Mouse (Mus musculus): ENCODE results near the gene Kcnh4.
A peak's percentile ranks its signal among the peaks of the same experiment; 100 is the strongest.

Kcnh4 gene

DNA sequence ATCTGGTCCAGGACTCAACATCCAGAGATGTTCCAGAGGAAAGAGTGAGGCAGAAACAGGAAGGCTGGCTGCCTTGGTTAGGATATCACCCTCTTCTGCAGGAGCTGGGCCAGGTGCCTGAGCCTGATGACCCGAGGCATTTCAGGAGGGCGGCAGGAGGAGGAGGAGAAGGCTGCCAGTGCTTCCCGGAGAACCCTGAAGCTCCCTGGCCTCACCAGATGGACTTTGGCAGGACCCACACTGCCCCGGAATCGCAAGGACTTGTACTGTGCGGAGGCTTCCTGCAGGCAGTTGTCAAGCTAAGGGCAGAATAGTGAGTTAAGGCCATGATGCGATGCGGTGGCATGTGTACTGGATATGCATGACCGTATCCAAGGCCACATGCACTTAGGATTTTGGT is 7.0 kb upstream of the Kcnh4 start:
- no peak for DNase-seq (ENCODE audit: low read depth, low spot score)

DNA sequence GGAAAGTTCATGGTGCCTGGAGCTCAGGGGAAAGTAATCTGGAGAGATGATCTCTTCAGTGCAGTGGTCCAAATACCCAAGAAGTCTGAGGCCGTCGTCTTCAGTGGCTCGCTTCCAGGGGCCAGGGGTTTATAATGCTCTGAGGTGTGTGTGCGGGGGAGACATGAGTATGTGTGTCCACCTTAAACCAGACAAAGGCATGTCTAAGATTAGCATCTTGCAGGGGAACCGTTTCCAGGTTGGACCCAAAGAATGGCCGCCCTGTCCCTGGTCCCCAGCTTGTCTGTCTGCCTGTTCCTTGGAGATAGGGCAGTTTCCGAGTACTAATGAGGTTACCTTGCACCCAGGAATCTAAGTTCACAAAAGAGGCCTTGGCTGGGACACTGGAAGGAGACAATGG is 3.1 kb upstream of the Kcnh4 start, which contains the start of gene Hcrt:
Gene Hcrt, minus strand, starts transcription at position 101 of the 400 bp plus-strand sequence.
- no peak for DNase-seq (ENCODE audit: low read depth, low spot score)

DNA sequence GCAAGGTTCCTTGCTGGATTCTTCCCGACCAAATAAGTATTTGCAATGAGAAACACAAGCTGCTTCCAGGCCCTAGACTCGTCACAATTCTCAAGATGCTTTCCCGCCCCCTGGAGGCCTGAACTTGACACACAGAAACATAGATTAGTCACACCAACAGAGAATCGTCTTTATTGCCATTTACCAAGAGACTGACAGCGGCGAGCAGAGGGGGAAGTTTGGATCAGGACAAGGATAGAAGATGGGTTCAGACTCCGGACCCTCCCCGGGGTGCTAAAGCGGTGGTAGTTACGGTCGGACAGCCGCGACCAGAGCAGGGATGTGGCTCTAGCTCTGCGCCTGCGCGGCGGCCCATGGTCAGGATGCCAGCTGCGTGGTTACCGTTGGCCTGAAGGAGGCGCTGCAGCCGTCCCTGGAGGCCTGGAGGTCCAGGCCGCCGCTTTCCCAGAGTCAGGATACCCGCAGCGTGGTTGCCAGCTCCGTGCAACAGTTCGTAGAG is 1.9 kb upstream of the Kcnh4 start:
- peak; percentile 90 for DNase-seq (ENCODE audit: low read depth, low spot score)

DNA sequence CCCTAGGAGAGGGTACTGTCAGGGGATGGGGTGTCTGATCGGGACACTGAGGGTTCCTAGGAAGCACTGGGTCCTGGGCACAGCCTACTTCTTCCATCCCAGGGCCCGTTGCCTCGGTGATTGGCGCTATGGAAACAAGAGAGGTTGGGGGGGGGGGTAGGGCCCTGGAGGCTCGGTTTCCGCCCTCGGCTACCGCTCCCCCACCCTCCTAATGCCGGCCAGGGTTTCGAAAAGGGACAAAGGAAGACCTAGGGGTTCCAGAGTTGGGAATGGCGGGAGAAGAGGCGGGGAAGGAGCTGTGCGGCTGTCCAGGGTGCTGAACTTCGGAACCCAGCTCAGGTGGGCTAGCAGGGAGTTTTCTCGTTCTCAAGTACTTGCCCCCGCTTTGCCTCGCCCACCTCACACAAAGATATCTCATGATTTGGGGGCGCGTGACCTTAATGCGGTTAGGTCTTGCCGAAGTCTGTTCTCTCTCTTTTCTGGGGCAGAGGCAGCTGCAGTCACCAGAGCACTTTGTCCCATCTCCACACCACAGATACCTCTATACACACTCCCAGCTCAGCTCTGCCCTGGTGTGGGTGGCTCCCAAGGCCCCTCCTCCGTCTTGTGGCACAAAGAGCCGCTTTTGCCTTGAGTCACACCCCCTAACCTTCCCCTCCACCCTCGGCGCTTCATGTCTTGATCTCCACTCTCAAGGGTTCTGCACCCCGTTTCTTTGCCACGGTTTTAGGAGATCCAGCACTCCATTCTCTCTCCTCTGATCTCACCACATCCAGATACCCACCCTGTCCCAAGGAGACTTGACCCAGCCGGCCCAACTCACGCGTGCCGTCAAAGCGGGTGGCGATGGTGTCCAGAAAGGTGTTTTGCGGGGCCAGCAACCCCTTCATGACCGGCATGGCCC is 783 bp downstream of the Kcnh4 start:
- peak; percentile 76 for DNase-seq (ENCODE audit: low read depth, low spot score)

DNA sequence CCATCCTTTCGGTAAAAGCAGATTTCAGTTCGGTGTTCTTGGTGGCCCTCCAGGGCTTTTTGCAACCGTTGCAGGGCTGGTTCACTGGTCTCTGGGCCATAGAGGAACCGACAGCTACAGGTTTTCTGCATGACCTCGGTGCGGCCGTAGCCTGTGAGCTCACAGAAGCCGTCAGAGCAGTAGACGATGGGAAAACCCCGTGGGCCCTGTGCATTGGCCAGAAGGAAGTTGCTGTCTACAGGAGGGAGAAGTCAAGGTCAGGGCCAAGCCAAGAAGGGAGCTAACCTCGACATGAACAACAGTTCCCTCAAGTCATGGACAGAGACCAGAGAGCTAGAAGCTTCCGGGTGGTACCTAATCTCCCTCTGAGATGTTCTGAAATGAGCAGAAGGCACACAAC is 2.2 kb downstream of the Kcnh4 start:
- no peak for DNase-seq (ENCODE audit: low read depth, low spot score)

DNA sequence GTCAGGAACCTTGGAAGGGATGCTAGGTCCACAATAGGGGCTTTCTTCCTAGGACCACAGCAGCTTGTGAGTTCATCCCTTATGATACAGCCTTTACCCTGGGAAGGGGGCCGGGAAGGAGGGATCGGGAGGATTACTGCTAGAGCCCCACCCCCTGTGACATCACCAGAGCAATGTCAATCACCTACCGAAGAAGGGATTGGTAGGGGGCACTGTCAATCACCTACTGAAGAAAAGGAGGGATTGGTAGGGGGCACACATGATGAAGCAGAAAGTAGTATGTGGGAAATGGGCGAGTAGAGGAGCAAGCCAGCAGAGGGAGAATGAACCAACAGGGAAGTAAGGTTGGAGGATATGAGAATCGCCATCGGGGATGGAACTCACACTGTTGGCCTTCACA is 3.3 kb downstream of the Kcnh4 start:
- DNase-seq (ENCODE audit: low read depth, low spot score), result no peak

DNA sequence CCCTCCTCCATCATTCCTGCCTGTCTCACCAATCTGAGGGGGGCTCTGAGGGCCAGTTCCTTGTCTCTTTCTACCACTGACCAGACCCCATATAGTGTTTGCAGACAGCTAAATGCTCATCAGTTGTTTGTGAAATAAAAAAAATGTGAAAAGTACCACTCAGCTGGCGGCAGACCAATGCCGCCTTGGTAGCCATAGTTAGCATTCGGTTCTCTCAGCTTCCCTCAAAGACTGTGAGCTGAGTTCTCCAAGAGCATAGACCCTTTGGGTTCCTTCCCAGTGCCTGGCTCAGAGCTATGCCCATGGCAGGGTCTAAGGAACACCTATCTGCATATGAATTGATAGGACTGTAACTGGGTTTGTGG is 5.1 kb downstream of the Kcnh4 start:
- DNase-seq (ENCODE audit: low read depth, low spot score), result no peak

DNA sequence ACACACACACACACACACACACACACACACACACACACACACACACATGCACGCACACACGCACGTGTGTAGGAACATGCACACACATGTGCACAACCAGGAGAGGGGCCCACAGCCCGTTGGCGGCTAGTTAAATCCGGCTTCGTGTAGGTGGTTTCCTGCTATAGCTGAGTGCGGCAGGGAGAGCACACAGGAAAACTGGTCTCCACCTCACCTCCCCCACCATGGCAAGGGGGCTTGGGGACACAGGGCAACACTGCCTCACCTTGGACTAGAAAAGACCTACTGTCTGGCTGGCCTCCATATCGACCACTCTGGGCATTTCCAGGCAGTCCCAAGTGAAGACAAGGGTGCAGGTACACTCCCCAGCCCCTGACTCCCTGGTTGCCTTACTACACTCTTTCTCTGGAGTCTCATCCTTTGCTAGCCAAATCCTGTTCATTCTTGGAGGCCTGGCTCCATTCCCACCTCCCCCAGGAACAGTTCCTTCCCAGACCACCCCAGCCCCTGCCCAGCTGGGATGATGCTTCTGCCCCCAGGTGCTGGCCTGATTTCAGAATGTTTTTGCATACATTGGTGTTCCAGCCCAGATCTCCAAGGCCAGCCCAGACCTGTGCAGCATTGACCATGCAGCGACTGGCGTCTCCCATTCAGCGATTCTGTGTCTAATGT is 5.6 kb downstream of the Kcnh4 start:
- no peak for DNase-seq (ENCODE audit: low read depth, low spot score)

DNA sequence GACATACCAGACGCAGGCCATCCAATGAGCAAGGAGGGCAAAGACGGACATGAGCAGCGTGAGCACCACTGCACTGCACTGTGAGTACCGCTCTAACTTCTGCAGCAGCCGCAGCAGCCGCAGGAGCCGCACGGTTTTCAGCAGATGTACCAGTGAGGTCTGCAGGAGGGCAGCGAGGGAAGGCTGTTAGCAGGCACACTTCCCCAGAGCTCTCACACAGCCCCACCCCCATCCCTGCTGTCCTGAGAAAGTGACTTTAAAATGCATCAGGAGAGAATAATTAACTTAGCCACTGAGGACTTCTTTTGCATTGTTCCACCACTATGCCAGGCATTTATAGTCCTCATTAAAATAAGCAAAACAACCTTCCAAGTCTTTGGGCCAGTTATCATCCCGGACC is 7.4 kb downstream of the Kcnh4 start:
- DNase-seq (ENCODE audit: low read depth, low spot score), result no peak

DNA sequence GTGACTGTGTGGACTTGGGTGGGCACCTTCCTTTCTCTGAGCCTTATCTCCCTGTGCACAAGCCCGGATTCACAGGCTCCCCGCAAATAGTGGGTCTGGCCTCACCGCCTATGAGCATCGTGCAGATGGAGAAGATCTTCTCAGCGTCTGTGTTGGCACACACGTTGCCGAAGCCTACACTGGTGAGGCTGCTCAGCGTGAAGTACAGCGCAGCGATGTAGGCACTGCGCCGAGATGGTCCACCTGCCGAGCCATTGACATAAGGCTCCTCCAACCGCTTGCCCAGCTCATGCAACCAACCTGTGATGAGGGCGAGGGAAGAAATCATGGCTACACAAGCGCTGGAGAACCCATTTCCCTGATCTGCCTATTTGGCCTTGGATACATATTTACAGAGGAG is 9.6 kb downstream of the Kcnh4 start:
- DNase-seq (ENCODE audit: low read depth, low spot score), result no peak

DNA sequence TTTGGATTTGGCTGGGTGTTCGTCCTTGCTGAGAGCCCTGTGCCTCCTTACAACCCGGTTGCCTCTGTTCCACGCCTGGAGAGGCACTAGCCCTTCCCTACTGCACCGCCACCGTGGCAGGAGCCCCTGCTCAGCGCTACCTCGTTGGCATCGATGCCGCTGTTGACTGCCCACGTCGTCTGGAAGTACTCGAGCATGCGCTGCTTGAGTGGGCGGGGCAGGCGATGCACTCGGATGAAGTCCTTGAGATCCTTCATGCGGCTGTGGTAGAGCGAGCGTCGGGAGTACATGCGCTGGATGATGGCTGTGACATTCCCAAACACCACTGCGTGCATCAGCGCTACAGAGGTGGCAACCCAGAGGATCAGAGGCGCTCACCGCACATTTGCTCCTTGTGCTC is 10.3 kb downstream of the Kcnh4 start:
- no peak for DNase-seq (ENCODE audit: low read depth, low spot score)

DNA sequence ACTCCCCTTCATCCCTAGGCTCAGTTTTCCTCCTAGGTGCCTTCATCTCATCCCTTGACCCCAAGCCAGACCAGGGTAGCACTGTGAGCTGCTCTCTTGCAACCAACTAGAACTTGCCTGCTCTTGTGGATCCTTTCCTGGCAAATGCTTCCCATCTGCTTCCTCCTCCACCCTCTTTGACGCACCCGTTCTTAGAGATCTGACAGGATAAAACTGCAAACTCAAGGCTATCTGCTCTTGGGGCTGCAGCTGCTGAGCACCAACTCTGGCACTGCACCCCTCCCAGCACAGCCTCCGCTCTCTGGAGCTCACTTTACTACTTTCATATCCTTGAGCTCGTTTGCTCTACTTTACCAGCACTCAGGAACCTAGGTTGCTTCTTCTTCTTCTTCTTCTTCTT is 11.1 kb downstream of the Kcnh4 start:
- no peak for DNase-seq (ENCODE audit: low read depth, low spot score)

DNA sequence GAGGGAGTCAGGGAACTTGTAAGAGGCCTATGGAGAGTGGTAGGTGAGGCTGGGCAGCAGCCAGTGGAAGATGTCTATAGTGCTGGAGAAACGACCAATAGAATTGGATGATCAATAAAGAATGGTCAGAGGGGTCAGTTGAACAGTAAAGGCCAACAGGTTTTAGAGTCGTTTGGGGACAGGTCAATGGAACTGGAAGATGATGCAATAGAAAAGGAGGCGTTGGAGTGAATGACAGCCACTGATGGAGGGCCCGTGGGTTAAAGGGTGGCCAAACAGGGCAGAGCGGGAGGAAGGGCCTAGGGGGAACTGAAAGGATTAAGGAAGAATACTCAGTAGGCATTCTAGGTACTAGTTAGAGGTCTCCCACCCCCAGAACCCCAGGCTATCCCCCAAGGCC is 12.6 kb downstream of the Kcnh4 start:
- no peak for DNase-seq (ENCODE audit: low read depth, low spot score)

DNA sequence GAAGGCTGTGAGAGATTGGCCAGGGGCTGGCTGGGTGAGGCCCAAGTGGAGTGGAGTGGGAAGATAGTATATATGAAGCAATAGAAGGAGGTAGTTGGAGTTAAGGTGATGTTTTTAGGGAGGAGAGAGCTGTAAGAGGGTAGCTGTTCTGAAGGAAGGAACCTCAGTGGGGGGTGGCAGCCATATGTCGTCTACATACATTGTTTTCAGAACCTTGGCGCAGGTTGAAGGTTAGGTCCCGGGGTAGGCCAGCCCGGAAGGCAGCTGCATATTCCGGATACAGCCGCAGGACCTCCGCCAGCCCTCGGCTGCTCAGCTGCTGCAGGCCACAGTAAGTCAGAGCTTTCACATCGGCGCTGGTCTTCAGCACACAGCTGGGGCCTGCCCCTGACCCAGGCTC is 13.2 kb downstream of the Kcnh4 start:
- no peak for DNase-seq (ENCODE audit: low read depth, low spot score)

DNA sequence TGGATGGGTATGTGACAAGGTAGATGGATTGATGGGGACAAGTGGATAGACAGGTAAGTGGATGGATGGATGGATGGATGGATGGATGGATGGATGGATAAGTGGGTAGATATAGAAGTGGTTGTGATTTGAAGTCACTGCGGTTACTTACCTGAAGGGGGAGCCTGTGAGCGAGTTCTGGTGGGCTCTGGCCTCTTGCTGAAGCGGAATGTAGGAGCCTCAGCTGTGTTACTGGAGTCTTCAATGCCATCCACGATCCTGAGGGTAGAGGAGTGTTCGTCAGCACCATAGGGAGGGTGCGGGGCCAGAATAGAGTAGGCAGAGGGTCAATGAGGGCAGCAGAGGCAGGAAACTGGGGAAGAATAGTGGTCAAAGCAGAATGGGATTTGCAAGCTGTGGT is 14.7 kb downstream of the Kcnh4 start:
- DNase-seq (ENCODE audit: low read depth, low spot score), result peak; percentile 75

DNA sequence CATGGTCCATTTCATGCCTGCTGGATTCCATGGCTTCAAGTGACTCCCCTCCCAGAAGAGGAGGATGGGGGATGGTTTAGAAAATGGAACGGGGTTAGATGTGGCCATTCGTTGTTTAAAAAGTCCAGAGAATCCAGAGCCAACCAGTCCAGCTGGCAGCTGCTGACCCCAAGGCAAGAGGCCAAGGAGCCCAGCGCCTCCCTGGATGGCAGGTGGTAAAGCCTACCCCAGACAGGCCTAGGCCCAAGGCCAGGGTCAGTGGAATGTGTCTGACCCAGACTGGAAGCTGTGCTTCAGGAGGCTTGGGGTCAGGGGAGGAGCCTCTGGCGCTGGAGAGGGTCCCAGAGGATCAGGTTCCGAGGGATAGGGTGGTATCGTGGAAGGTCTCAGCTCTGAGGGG is 18.4 kb downstream of the Kcnh4 start:
- DNase-seq (ENCODE audit: low read depth, low spot score), result no peak

DNA sequence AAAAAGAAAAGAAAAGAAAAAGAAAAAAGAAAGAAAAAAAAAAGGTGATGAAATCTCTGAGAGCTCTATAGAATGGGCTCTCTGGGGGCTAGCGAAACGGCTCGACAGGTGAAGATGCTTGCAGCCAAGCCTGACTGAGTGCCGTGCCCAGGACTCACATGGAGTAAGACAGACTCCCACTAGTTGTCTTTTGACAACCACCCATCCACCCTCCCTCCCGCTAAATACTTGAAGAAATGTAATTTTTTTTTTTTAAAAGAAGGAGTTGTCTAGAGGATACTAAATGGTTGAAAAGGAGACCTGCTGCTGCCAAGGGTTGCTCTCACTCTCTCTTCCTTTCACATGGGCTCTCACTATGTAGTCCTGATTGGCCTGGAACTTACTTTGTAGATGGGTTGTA is 21.0 kb downstream of the Kcnh4 start:
- DNase-seq (ENCODE audit: low read depth, low spot score), result no peak

DNA sequence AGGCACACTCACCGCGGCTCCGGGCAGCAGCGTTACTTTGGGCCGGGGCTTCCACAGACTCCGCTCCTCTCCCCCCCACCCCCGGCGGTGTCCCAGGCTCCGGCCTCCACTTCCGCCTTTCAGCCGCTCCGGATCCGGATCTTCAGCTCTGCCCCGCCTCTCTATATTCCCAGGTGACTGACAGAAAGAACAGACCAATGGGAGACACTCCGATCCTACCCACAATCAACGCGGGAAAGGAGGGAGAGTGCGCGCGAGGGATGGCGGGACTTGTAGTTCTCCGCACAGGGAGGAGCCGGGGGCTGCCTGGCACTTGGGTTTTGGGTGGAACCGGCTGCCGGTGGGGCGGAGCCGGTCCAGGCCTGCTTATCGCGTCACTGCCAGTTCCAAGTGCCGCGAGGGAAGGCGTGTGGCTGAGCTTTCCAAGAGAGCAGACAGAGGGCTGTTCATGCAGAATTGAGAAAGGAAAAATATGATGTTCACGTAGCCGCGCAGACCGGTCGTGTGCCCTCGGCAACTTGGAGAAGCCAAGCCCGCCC is 21.6 kb downstream of the Kcnh4 start, which contains the start of gene Rab5c:
Gene Rab5c, minus strand, starts transcription at position 150 of the 539 bp plus-strand sequence.
- DNase-seq (ENCODE audit: low read depth, low spot score), result peak; percentile 99

DNA sequence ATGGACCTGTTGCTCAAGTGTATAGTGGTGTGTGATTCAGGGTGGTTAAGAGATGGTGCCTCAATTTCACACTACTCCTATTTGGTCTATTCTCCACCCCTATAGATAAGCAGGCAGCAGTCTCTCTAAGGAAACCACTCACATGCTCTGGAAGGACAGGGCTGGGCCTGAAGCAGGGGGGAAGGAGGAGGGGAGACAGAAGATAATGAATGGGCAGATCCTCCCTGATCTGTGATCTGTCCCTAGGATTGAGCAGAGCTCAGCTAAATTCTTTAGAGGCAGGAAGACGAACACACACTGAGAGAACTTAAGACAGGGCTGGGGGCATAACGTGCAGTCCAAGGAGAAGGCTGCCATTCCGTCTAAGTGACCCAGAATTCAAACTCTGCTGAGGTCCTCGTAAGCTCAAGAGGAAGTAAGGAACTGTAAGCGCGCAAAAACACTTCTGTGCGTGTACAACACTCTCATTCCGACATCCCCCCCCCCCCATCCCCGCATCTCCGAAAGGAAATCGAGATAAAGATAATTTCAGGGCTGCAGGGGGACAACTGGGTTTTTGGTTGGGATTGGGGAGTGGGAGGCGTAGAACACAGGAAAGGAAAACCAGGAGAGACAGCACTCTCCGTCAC is 22.5 kb downstream of the Kcnh4 start:
- DNase-seq (ENCODE audit: low read depth, low spot score), result no peak

DNA sequence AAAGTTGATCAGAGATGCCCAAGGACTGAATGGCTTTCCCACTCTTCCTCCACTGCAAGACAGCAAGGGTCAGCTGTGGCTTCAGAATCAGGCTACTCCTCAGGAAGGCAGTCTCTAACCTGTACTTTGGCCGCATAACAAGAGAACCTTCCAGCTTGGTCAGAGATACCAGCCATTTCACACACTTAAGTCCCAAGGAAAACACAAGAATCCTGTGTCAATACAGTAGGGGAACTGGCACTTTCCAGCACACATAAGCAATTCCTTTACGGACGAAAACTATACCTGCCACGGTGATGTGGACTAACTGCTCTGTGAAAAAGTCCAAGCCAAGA is 23.0 kb downstream of the Kcnh4 start:
- no peak for DNase-seq (ENCODE audit: low read depth, low spot score)

DNA sequence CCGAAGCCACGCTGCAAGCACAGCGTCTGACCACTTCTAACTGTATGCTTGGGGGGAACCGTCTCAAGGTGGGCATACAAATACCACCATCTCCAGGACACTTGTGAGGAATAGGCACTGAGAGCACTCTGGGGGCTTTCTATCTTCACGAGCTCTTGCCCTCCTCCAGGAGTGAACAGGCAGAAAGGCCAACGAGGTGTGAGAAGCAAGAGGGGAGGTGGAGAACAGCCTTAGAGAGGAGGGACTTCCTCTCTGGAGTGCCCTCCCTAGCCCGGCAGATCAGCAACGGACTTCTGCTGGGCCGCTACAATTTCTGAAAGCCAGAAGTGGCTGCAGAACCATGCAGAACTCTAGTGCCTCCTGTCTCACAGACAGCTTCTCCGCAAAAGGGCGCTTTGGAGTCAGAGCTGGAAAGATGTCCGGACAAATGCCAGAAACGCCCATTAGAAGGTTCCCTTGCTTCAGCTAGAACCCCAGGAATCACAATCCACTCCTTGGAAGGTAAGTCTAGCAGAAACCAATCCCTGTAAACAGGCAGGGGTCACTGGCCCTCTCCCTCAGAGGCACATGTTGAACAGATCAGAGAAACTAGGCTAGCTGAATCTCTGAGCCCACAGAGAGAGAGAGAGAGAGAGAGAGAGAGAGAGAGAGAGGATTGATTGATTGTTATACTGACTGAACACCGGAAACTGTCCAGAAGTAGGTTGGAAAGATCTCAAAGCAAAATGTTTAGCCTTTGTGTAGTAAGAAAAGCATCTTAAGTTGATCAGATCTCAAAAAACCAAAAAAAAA is 23.6 kb downstream of the Kcnh4 start:
- DNase-seq (ENCODE audit: low read depth, low spot score), result no peak
